Mouse (Mus musculus): Measurements from ENCODE around the gene Diexf. TPM values are rescaled to one million over a fixed set of nuclear protein-coding genes. Genes with fewer than 3 reads are reported as not detected.

Diexf gene
- polyA plus RNA-seq, 1 experiment from 2014 or later = 7.2 TPM

- H3K36me3 ChIP-seq = no peaks in the 10 kb centered on the region
- H3K4me3 ChIP-seq = no peak overlapping the region
- WGBS = 85% methylated on average over 1 of the region's 1 CpGs
- H3K27ac ChIP-seq (replicated peaks) = no peak overlapping the region
- no peaks in the 10 kb centered on the region for H3K9me3 ChIP-seq
- peaks cover 14% of the 10 kb centered on the region for H3K4me1 ChIP-seq (replicated peaks)
- no peaks in the 10 kb centered on the region for H3K27me3 ChIP-seq
- no peak overlapping the region for H3K4me2 ChIP-seq
- ATAC-seq (ENCODE audit: low FRiP score, low read depth) = no peak
- H3K9ac ChIP-seq = no peak overlapping the region
Observed at GRCm38 (mm10) chr1:193133726-193134125, 3.7 kb upstream of the Diexf start.

GRCm38 (mm10) chr1:193132385-193132784 lies 2.3 kb upstream of the Diexf start:
- Histone ChIP-seq H3K36me3 (peaks cover 8% of the 10 kb centered on the region), H3K9ac (no peak overlapping the region), H3K27ac (replicated peaks) (no peak overlapping the region), H3K9me3 (no peaks in the 10 kb centered on the region), H3K4me2 (no peak overlapping the region), H3K27me3 (no peaks in the 10 kb centered on the region), H3K4me1 (replicated peaks) (peaks cover 19% of the 10 kb centered on the region), H3K4me3 (no peak overlapping the region)
- no peak for ATAC-seq (ENCODE audit: low FRiP score, low read depth)

DNA sequence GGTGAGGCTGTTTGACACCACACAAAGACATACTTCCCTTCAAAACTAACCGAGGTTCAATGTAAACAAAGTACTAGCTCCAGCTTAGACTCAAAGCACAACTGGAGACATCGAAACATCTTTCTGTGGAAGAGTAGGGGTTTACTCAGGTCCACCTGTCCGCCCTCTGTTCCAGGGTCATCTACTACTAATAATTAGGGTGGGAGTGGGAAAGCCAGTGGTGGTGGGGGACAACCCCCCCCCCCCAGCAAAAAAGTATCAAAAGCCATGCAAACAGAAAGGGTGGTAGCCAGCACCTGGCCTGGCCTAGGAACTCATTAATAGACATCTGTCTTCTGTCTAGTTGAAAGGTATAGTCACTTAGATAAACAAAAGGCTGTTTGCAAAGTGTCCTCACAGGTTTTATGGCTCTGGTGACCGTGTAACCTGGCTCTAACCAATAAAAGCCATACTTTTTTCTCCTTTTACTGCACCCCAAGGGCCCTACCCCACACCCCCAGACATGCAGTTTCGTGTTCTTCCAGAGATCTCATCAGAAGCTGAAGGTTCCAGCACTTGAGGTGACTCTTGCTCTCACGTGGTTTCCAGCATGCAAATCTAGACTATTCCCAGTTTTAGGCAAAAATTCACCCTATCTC lies 1.4 kb upstream of the Diexf start:
- no peaks in the 10 kb centered on the region for H3K9me3 ChIP-seq
- H3K4me1 ChIP-seq (replicated peaks) = peaks cover 19% of the 10 kb centered on the region
- no peak overlapping the region for H3K4me3 ChIP-seq
- 86% methylated on average over 6 of the region's 6 CpGs for WGBS
- no peak for ATAC-seq (ENCODE audit: low FRiP score, low read depth)
- no peak overlapping the region for H3K4me2 ChIP-seq
- H3K9ac ChIP-seq = no peak overlapping the region
- H3K27ac ChIP-seq (replicated peaks) = no peak overlapping the region
- no peaks in the 10 kb centered on the region for H3K27me3 ChIP-seq
- peaks cover 16% of the 10 kb centered on the region for H3K36me3 ChIP-seq

- H3K27me3 ChIP-seq = no peaks in the 10 kb centered on the region
- peak overlapping the region; percentile 56 for H3K4me2 ChIP-seq
- peak overlapping the region; percentile 94 for H3K4me3 ChIP-seq
- WGBS = 86% methylated on average over 8 of the region's 8 CpGs
- H3K36me3 ChIP-seq = peaks cover 18% of the 10 kb centered on the region
- peak overlapping the region; percentile 40; the same call in 1 of the 2 replicates for H3K9ac ChIP-seq
- peaks cover 19% of the 10 kb centered on the region for H3K4me1 ChIP-seq (replicated peaks)
- ATAC-seq (ENCODE audit: low FRiP score, low read depth) = 0 out of 2 replicates have a peak, but pooled peaks have one; percentile 16
- peak overlapping the region; percentile 76 for H3K27ac ChIP-seq (replicated peaks)
- no peaks in the 10 kb centered on the region for H3K9me3 ChIP-seq
Observed at GRCm38 (mm10) chr1:193130839-193131238, 767 bp upstream of the Diexf start.

GRCm38 (mm10) chr1:193130456-193130825 lies 369 bp upstream of the Diexf start:
- Histone ChIP-seq H3K4me1 (replicated peaks) (peaks cover 19% of the 10 kb centered on the region), H3K36me3 (peaks cover 18% of the 10 kb centered on the region), H3K4me3 (peak overlapping the region; percentile 94), H3K4me2 (peak overlapping the region; percentile 56), H3K9me3 (no peaks in the 10 kb centered on the region), H3K27me3 (no peaks in the 10 kb centered on the region), H3K9ac (peak overlapping the region; percentile 40), H3K27ac (replicated peaks) (peak overlapping the region; percentile 76)
- ATAC-seq (ENCODE audit: low FRiP score, low read depth) = peak; percentile 52; the same call in 1 of the 2 replicates
- WGBS = 32% methylated on average over 11 of the region's 11 CpGs

DNA sequence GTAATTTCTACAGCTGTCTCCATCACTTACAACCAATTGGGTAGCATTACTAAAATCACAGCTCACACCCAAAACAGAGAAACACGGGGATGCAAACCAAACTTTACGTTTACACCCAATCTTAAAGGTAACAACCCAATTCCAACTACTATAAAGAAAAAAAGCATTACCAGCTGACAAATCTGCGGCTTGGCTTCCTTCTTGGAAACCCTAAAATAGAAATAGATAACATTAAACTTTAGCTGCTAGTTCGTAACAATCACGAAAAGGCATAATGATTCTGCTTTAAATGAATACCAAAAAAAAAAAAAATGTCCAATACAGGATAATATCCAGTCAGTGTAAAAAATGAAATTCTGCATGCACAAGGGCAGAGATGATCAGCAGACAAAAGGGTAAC lies 751 bp downstream of the Diexf start:
- 33% methylated on average over 5 of the region's 5 CpGs for WGBS
- H3K4me2 ChIP-seq = peak overlapping the region; percentile 61
- ATAC-seq (ENCODE audit: low FRiP score, low read depth) = no peak
- peaks cover 22% of the 10 kb centered on the region for H3K36me3 ChIP-seq
- no peaks in the 10 kb centered on the region for H3K27me3 ChIP-seq
- no peak overlapping the region for H3K27ac ChIP-seq (replicated peaks)
- no peaks in the 10 kb centered on the region for H3K9me3 ChIP-seq
- H3K4me3 ChIP-seq = peak overlapping the region; percentile 94
- peak overlapping the region; percentile 81 for H3K9ac ChIP-seq
- H3K4me1 ChIP-seq (replicated peaks) = peaks cover 19% of the 10 kb centered on the region

DNA sequence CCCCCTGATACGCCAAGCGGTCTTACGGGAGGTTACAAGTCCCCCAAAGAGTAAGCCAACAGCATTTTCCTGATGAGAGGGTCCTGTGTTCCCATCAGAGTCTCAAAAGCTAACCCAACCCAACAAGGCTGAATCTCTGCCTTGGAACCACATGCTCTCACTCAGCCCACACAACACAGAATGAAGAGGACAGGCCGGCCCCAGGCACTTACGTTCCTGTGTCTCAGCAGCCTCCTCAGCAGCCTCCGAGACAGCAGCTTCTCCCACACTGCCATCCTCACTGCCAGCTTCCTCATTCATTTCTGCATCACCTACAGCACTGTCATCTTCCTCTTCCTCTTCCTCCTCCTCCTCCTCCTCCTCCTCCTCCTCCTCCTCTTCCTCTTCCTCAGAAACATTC lies 2.0 kb downstream of the Diexf start:
- Histone ChIP-seq H3K9me3 (no peaks in the 10 kb centered on the region), H3K27ac (replicated peaks) (no peak overlapping the region), H3K27me3 (no peaks in the 10 kb centered on the region), H3K9ac (no peak overlapping the region), H3K4me1 (replicated peaks) (peaks cover 19% of the 10 kb centered on the region), H3K4me3 (no peak overlapping the region), H3K36me3 (peaks cover 35% of the 10 kb centered on the region), H3K4me2 (no peak overlapping the region)
- 93% methylated on average over 6 of the region's 6 CpGs for WGBS
- no peak for ATAC-seq (ENCODE audit: low FRiP score, low read depth)

- no peak overlapping the region for H3K4me3 ChIP-seq
- WGBS = 72% methylated on average over 4 of the region's 4 CpGs
- no peaks in the 10 kb centered on the region for H3K9me3 ChIP-seq
- H3K9ac ChIP-seq = no peak overlapping the region
- ATAC-seq (ENCODE audit: low FRiP score, low read depth) = no peak
- H3K27me3 ChIP-seq = no peaks in the 10 kb centered on the region
- H3K4me1 ChIP-seq (replicated peaks) = peaks cover 17% of the 10 kb centered on the region
- peaks cover 55% of the 10 kb centered on the region for H3K36me3 ChIP-seq
- no peak overlapping the region for H3K4me2 ChIP-seq
- H3K27ac ChIP-seq (replicated peaks) = no peak overlapping the region
Observed at GRCm38 (mm10) chr1:193125835-193126234, 4.2 kb downstream of the Diexf start.

- Histone ChIP-seq H3K4me2 (no peak overlapping the region), H3K27me3 (no peaks in the 10 kb centered on the region), H3K36me3 (peaks cover 79% of the 10 kb centered on the region), H3K9me3 (no peaks in the 10 kb centered on the region), H3K4me1 (replicated peaks) (0 out of 2 replicates have a peak, but pooled peaks cover 4% of the 10 kb centered on the region), H3K27ac (replicated peaks) (no peak overlapping the region), H3K4me3 (no peak overlapping the region), H3K9ac (no peak overlapping the region)
- 86% methylated on average over 6 of the region's 6 CpGs for WGBS
- no peak for ATAC-seq (ENCODE audit: low FRiP score, low read depth)
Observed at GRCm38 (mm10) chr1:193123290-193123689, 6.8 kb downstream of the Diexf start.

DNA sequence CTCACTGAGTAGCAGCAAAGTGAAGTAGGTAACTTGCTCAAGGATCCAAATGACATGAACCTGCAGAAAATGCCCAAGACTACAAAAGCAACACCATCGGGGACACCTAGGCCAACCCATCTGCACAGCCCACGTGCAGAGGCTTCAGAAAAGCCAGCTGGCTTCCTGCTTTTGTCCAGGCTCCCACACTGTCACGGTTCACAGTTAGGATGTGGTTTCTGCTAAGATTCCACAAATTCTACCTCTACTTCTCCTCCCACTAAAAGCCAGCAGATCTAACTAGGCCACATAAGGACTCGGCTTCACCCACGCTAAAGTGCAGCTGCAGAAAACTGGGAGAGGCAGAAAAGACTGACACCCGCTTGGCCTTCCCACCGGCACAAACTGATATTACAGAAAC lies 7.3 kb downstream of the Diexf start:
- Histone ChIP-seq H3K27ac (replicated peaks) (no peak overlapping the region), H3K4me2 (no peak overlapping the region), H3K4me1 (replicated peaks) (0 out of 2 replicates have a peak, but pooled peaks cover under 1% of the 10 kb centered on the region), H3K9ac (no peak overlapping the region), H3K27me3 (no peaks in the 10 kb centered on the region), H3K9me3 (no peaks in the 10 kb centered on the region), H3K36me3 (peaks cover 80% of the 10 kb centered on the region), H3K4me3 (no peak overlapping the region)
- WGBS = 93% methylated on average over 7 of the region's 7 CpGs
- ATAC-seq (ENCODE audit: low FRiP score, low read depth) = no peak

DNA sequence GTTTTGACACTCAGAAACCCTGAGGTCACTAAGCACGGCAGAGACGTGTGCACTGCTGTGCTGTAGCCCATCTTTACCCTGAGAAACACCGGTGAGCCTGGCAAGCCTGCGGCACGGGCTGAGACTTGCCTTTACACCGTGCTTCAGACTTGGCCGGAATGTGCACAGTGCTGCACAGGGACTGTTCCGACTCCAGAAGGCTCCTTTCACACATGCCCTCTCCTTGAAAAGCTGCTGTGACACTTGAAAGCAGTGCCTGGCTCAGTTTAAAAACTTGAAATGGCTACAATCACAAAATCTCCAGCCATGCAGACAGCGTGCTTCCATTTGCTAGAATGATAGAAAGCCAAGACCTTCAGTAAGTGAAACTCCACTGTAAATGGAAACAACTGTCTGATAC lies 18.0 kb downstream of the Diexf start:
- Histone ChIP-seq H3K9me3 (no peaks in the 10 kb centered on the region), H3K9ac (no peak overlapping the region), H3K4me3 (no peak overlapping the region), H3K4me2 (no peak overlapping the region), H3K27me3 (no peaks in the 10 kb centered on the region), H3K27ac (replicated peaks) (no peak overlapping the region), H3K4me1 (replicated peaks) (no peaks in the 10 kb centered on the region), H3K36me3 (peaks cover 92% of the 10 kb centered on the region)
- no peak for ATAC-seq (ENCODE audit: low FRiP score, low read depth)
- 93% methylated on average over 9 of the region's 9 CpGs for WGBS

- no peak overlapping the region for H3K9ac ChIP-seq
- H3K4me3 ChIP-seq = no peak overlapping the region
- no peaks in the 10 kb centered on the region for H3K9me3 ChIP-seq
- peaks cover 10% of the 10 kb centered on the region for H3K36me3 ChIP-seq
- H3K4me2 ChIP-seq = no peak overlapping the region
- ATAC-seq (ENCODE audit: low FRiP score, low read depth) = no peak
- H3K27ac ChIP-seq (replicated peaks) = no peak overlapping the region
- H3K27me3 ChIP-seq = no peaks in the 10 kb centered on the region
- no peaks in the 10 kb centered on the region for H3K4me1 ChIP-seq (replicated peaks)
- 87% methylated on average over 3 of the region's 3 CpGs for WGBS
Observed at GRCm38 (mm10) chr1:193102996-193103395, 27.1 kb downstream of the Diexf start.

DNA sequence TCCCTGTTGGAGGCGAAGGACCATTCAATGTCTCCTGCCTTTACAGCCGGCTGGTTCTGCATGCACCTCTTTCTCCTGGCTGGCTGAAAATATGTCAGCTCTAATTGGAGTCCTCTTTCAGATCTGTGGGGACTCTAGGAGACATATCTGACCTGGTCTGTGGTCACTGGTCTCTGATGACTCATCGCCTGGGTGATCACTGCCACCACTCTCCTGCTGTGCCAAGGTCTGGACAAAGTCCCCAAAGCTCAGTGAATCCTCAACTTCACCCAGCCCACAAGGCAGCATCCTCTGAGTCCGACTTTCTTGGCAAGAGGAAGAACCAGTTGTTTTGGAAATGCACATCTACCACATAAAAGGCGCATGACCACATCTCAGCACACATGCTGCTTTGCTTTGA lies 27.5 kb downstream of the Diexf start:
- no peak overlapping the region for H3K9ac ChIP-seq
- H3K27ac ChIP-seq (replicated peaks) = no peak overlapping the region
- no peak overlapping the region for H3K4me2 ChIP-seq
- H3K9me3 ChIP-seq = no peaks in the 10 kb centered on the region
- peaks cover 8% of the 10 kb centered on the region for H3K36me3 ChIP-seq
- 90% methylated on average over 5 of the region's 5 CpGs for WGBS
- H3K4me1 ChIP-seq (replicated peaks) = no peaks in the 10 kb centered on the region
- no peak for ATAC-seq (ENCODE audit: low FRiP score, low read depth)
- no peak overlapping the region for H3K4me3 ChIP-seq
- no peaks in the 10 kb centered on the region for H3K27me3 ChIP-seq

Data from hindbrain, embryonic 15.5 days (tissue).